Mouse (Mus musculus) granulocyte monocyte progenitor cell, adult 5-6 weeks (primary cell): ENCODE results near the gene Gramd4. TPM values are rescaled to one million over a fixed set of nuclear protein-coding genes. Genes with fewer than 3 reads are reported as not detected.
A peak's percentile ranks its signal among the peaks of the same experiment; 100 is the strongest.
"Not testable (repeated sequence)": the region's sequence is repeated elsewhere in the genome, so short reads cannot be mapped to it uniquely, and the experiment has no call there.

Source experiments
- ATAC-seq: replicated peaks from 2 replicates; pipeline ENCODE4 v1.8.0; 2016; ENCODE audit warnings: mild to moderate bottlenecking, moderate TSS enrichment, inconsistent platforms; ENCODE audit not compliant: poor library complexity, severe bottlenecking
- total RNA-seq, 2 experiments: library from RNA; stranded (forward) in 1 of 2; stranded (reverse) in 1 of 2; fragments of 200-712, 200-1000 nt in 1 of 2; fragments of >200 nt in 1 of 2; fragmentation: Nextera tagmentation in 1 of 2; gene quantifications; 2 replicates each; pipeline ENCODE4 v1.2.3; 2014 to 2017

The Gramd4 gene
- total RNA-seq, 2 experiments from 2014 or later: 18.4 to 19.9 TPM

- ATAC-seq: no peak
Measured at GRCm38 (mm10) chr15:86176166-86176565, 118.7 kb downstream of the Gramd4 start.

- no peak for ATAC-seq
Measured at GRCm38 (mm10) chr15:86176771-86177702, 119.5 kb downstream of the Gramd4 start.

- ATAC-seq: not testable (repeated sequence)
Measured at GRCm38 (mm10) chr15:86177703-86178251, 120.3 kb downstream of the Gramd4 start.

GRCm38 (mm10) chr15:86178594-86178993, 121.1 kb downstream of the Gramd4 start:
- ATAC-seq: no peak

- 0 out of 2 replicates have a peak, but pooled peaks have one; percentile 21 for ATAC-seq
Measured at GRCm38 (mm10) chr15:86180427-86180826, 122.9 kb downstream of the Gramd4 start.

GRCm38 (mm10) chr15:86181321-86181720, 123.8 kb downstream of the Gramd4 start:
- not testable (repeated sequence) for ATAC-seq

GRCm38 (mm10) chr15:86181941-86182439, 124.5 kb downstream of the Gramd4 start:
- ATAC-seq: peak; percentile 32

- peak; percentile 68 for ATAC-seq
Measured at GRCm38 (mm10) chr15:86182646-86183045, 125.2 kb downstream of the Gramd4 start.

- ATAC-seq: no peak
Measured at GRCm38 (mm10) chr15:86183484-86183883, 126.0 kb downstream of the Gramd4 start.

GRCm38 (mm10) chr15:86184071-86184470, 126.6 kb downstream of the Gramd4 start:
- no peak for ATAC-seq

- peak; percentile 28 for ATAC-seq
Measured at GRCm38 (mm10) chr15:86184851-86185688, 127.6 kb downstream of the Gramd4 start.

GRCm38 (mm10) chr15:86185689-86186569, 128.4 kb downstream of the Gramd4 start, which contains the start of gene Cerk:
Gene Cerk (minus strand): TSS chr15:86186141.
- peak; percentile 42 for ATAC-seq

GRCm38 (mm10) chr15:86186686-86187085, 129.2 kb downstream of the Gramd4 start:
- no peak for ATAC-seq

Other genes with a start within 250 kb of the Gramd4 start
- gene Cdpf1, start 246.0 kb upstream of the Gramd4 start, total RNA-seq (2014; fragmentation: Nextera tagmentation): 13.5 and 17.1 TPM in 2 replicates
- 10.8 and 11.1 TPM in 2 replicates for gene Cdpf1, start 246.0 kb upstream of the Gramd4 start, total RNA-seq (2017)
- not detected in 2 replicates for gene Pkdrej, start 236.0 kb upstream of the Gramd4 start, total RNA-seq (2014; fragmentation: Nextera tagmentation)
- gene Pkdrej, start 236.0 kb upstream of the Gramd4 start, total RNA-seq (2017): not detected in 2 replicates
- 2.9 and 9.4 TPM in 2 replicates for gene Ttc38, start 225.4 kb upstream of the Gramd4 start, total RNA-seq (2014; fragmentation: Nextera tagmentation)
- 3.1 and 5.0 TPM in 2 replicates for gene Ttc38, start 225.4 kb upstream of the Gramd4 start, total RNA-seq (2017)
- gene Gtse1, start 197.9 kb upstream of the Gramd4 start, total RNA-seq (2014; fragmentation: Nextera tagmentation): 7.9 and 13.6 TPM in 2 replicates
- gene Gtse1, start 197.9 kb upstream of the Gramd4 start, total RNA-seq (2017): 19.5 and 20.0 TPM in 2 replicates
- 17.2 and 32.2 TPM in 2 replicates for gene Trmu, start 178.4 kb upstream of the Gramd4 start, total RNA-seq (2014; fragmentation: Nextera tagmentation)
- 22.3 and 28.7 TPM in 2 replicates for gene Trmu, start 178.4 kb upstream of the Gramd4 start, total RNA-seq (2017)
- gene Celsr1, start 23.9 kb upstream of the Gramd4 start, total RNA-seq (2014; fragmentation: Nextera tagmentation): 8.0 and 12.6 TPM in 2 replicates
- 6.9 and 8.7 TPM in 2 replicates for gene Celsr1, start 23.9 kb upstream of the Gramd4 start, total RNA-seq (2017)
- gene Cerk, start 128.4 kb downstream of the Gramd4 start, total RNA-seq (2014; fragmentation: Nextera tagmentation): 26.3 and 29.8 TPM in 2 replicates
- 41.4 and 47.9 TPM in 2 replicates for gene Cerk, start 128.4 kb downstream of the Gramd4 start, total RNA-seq (2017)
- gene Tbc1d22a, start 156.8 kb downstream of the Gramd4 start, total RNA-seq (2014; fragmentation: Nextera tagmentation): 18.6 and 18.8 TPM in 2 replicates
- gene Tbc1d22a, start 156.8 kb downstream of the Gramd4 start, total RNA-seq (2017): 26.5 and 46.7 TPM in 2 replicates